Mouse (Mus musculus): ENCODE data around the gene Znhit3.

- TF ChIP-seq CTCF (IDR thresholded peaks at IDR 0.05; ENCODE audit: low read depth) (no peak), EP300 (optimal IDR thresholded peaks at IDR 0.05) (no peak)
Measured at GRCm38 (mm10) chr11:84888025-84888424, 28.1 kb downstream of the Znhit3 start.
